Mouse (Mus musculus) myocyte (in vitro differentiated cells): ENCODE measurements around the gene Schip1. TPM values are rescaled to one million over a fixed set of nuclear protein-coding genes. Genes with fewer than 3 reads are reported as not detected.
A peak's percentile ranks its signal among the peaks of the same experiment; 100 is the strongest.

Experiments
- H3K27me3 ChIP-seq: one replicate; pipeline ENCODE4 v1.6.1; 2011; ENCODE audit not compliant: control insufficient read depth, insufficient read depth, insufficient read length
- H3K36me3 ChIP-seq: one replicate; pipeline ENCODE4 v1.6.1; 2011; ENCODE audit not compliant: control insufficient read depth, insufficient read depth
- H3K4me2 ChIP-seq: one replicate; pipeline ENCODE4 v1.6.1; 2011; ENCODE audit warnings: low read depth, control low read depth
- H3K4me3 ChIP-seq: one replicate; pipeline ENCODE4 v1.5.1; 2011; ENCODE audit warnings: mild to moderate bottlenecking, control low read depth, moderate library complexity
- H3K79me2 ChIP-seq: one replicate; pipeline ENCODE4 v1.6.1; 2011; ENCODE audit not compliant: control insufficient read depth, insufficient read depth
- H3ac ChIP-seq: one replicate; pipeline ENCODE4 v1.6.1; 2011; ENCODE audit not compliant: control insufficient read depth, insufficient read length
- CEBPB ChIP-seq: IDR thresholded peaks from 2 replicates; pipeline ENCODE4 v1.6.1; 2011; ENCODE audit warnings: mild to moderate bottlenecking, moderate library complexity; ENCODE audit not compliant: poor library complexity, insufficient read depth, severe bottlenecking
- E2F4 ChIP-seq: IDR thresholded peaks from one replicate; pipeline ENCODE4 v1.6.1; 2011; ENCODE audit warnings: mild to moderate bottlenecking, control low read depth, moderate library complexity; ENCODE audit not compliant: insufficient read depth
- MAX ChIP-seq: IDR thresholded peaks from one replicate; pipeline ENCODE4 v1.6.1; 2011; ENCODE audit warnings: low read depth, mild to moderate bottlenecking, control low read depth
- MYOD1 ChIP-seq, 3 experiments: IDR thresholded peaks; one replicate each; pipeline ENCODE4 v1.6.1; 2011; ENCODE audit warnings: control low read depth in 2 of 3, low read depth in 2 of 3, mild to moderate bottlenecking in 2 of 3, moderate library complexity in 1 of 3; ENCODE audit not compliant: insufficient read length in 2 of 3, control insufficient read depth in 1 of 3
- MYOG ChIP-seq, 3 experiments: IDR thresholded peaks; one replicate each; pipeline ENCODE4 v1.6.1; 2011; ENCODE audit warnings: control low read depth in 2 of 3, low read depth in 2 of 3, mild to moderate bottlenecking in 2 of 3; ENCODE audit not compliant: insufficient read length in 2 of 3, control insufficient read depth in 1 of 3, insufficient read depth in 1 of 3
- POLR2A ChIP-seq: IDR thresholded peaks from one replicate; pipeline ENCODE4 v1.6.1; 2011; ENCODE audit warnings: low read depth, mild to moderate bottlenecking, control low read depth, moderate library complexity; ENCODE audit not compliant: insufficient read length
- POLR2AphosphoS2 ChIP-seq: IDR thresholded peaks from one replicate; pipeline ENCODE4 v1.6.1; 2011; ENCODE audit warnings: low read depth, control low read depth; ENCODE audit not compliant: insufficient read length
- REST ChIP-seq: IDR thresholded peaks from one replicate; pipeline ENCODE4 v1.6.1; 2011; ENCODE audit warnings: mild to moderate bottlenecking, control low read depth, moderate library complexity; ENCODE audit not compliant: insufficient read depth, insufficient read length
- SRF ChIP-seq: IDR thresholded peaks from one replicate; pipeline ENCODE4 v1.6.1; 2011; ENCODE audit warnings: low read depth; ENCODE audit not compliant: control insufficient read depth, insufficient read length
- TCF12 ChIP-seq: IDR thresholded peaks from one replicate; pipeline ENCODE4 v1.6.1; 2011; ENCODE audit warnings: mild to moderate bottlenecking, control low read depth; ENCODE audit not compliant: poor library complexity, insufficient read depth, severe bottlenecking
- TCF3 ChIP-seq: IDR thresholded peaks from one replicate; pipeline ENCODE4 v1.6.1; 2011; ENCODE audit warnings: low read depth, control low read depth; ENCODE audit not compliant: insufficient read length
- USF1 ChIP-seq: IDR thresholded peaks from one replicate; pipeline ENCODE4 v1.6.1; 2011; ENCODE audit warnings: low read depth, mild to moderate bottlenecking, control low read depth, moderate library complexity
- polyA plus RNA-seq: library from polyadenylated mRNA; unstranded; fragments of >200 nt; fragmentation: generic; extraction: Trizol; gene quantifications from one replicate; pipeline ENCODE4 v1.2.1, GENCODE M21; 2012; ENCODE audit warnings: missing spikeins

Schip1 gene
- polyA plus RNA-seq, 1 experiment: 23.3 TPM

DNA sequence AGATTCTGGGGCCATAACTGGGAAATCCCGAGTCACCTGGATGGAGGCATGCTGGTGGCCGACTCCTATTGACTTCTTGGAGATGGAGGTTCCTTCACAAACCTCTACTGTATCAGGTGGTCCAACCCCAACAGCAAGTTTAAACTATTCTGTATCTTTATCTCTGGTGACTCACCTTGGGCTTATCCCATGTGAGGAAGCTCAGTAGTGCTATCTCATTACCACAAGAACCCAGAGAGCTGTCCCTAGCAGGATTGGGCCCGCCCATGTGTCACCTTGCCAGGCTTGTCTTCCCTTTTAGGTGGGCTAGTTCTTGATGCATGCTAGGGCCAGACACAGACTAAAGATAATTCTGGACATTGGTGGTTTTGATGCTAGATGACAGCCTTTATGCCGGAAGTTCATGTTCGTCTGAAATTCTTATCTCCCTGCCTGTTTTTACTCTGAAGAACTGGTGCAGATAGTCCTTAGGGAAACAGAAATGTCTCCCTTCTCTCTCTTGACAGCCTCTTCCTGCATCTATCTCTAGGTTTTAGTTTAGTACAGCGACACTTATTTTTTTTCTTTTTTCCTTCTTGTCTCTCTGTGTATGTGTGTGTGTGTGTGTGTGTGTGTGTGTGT lies 435.0 kb downstream of the Schip1 start:
- Histone ChIP-seq H3K36me3 (peaks cover 9% of the 10 kb centered on the region), H3K4me2 (no peak overlapping the region), H3K79me2 (peaks cover 89% of the 10 kb centered on the region), H3K4me3 (no peak overlapping the region), H3ac (no peak overlapping the region), H3K27me3 (no peaks in the 10 kb centered on the region)
- TF ChIP-seq E2F4: no peak
- no peak for TF ChIP-seq CEBPB

DNA sequence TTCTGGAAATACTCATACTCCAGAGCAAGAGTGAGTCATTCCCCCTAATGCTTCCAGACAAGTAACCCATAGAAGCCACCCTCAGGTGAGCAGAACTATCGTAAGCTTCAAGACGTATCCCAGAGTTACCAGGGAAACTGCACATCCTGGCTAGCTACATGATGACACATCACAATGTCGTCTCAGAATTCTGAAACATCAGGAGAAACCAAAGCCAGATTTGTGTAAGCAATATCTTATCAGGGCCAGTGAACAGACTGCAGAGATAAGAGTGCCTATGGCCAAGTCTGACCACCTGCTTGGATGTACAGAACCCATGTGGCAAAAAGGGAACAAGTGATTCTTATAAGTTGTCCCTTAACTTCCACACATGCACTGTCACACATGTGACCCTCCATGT lies 440.2 kb downstream of the Schip1 start:
- no peak for TF ChIP-seq MAX
- TF ChIP-seq TCF3: no peak
- no peak for TF ChIP-seq USF1
- TF ChIP-seq SRF: no peak
- TF ChIP-seq E2F4: no peak
- no peak for TF ChIP-seq REST
- no peak for TF ChIP-seq TCF12
- no peak for TF ChIP-seq POLR2AphosphoS2
- no peak for TF ChIP-seq CEBPB
- peaks cover 76% of the 10 kb centered on the region for H3K79me2 ChIP-seq

DNA sequence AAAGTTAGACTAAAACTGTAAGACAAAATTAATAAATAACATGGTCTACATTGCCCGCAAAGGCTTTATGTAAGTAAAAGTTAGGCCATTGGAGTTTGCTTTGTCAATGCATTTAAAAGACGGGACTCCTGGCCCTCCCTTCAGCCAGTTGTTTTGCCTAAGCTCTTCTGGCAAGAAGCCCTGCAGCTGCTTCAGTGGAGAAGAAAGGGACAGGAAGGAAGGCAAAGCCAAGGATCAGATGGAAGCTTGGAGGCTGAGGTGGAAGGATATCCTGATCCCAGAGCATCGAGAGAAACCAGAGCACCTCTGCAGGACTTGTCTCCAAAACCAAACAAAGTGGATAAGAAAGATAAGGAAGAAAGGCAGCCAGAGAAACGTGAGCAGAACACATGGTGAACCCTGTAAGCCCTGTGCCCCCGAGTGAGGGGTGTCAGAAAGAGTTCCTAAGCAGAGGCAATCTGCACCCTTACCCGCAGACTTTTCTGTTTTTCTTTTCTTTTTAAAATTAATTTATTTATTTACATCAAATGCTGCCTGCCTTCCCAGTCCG lies 442.2 kb downstream of the Schip1 start:
- H3K4me3 ChIP-seq: no peak overlapping the region
- TF ChIP-seq MYOD1 (IDR thresholded peaks at IDR 0.05; ENCODE audit: control insufficient read depth in 1 of 3, insufficient read length in 2 of 3, low read depth in 2 of 3): peak; percentile 47 to 82 (median 80)
- no peak for TF ChIP-seq E2F4
- no peak for TF ChIP-seq CEBPB
- TF ChIP-seq MYOG (IDR thresholded peaks at IDR 0.05; ENCODE audit: control insufficient read depth in 1 of 3, insufficient read depth in 1 of 3, insufficient read length in 2 of 3, low read depth in 2 of 3): peak in 2 of 3 experiments; percentile 70 to 71
- TF ChIP-seq TCF12: peak; percentile 49
- peak overlapping the region; percentile 75 for H3K4me2 ChIP-seq

More for the DNA sequence above, 440.2 kb downstream of the Schip1 start:
- Histone ChIP-seq H3K4me3 (no peak overlapping the region), H3K4me2 (no peak overlapping the region), H3ac (no peak overlapping the region), H3K27me3 (no peaks in the 10 kb centered on the region), H3K36me3 (peaks cover 5% of the 10 kb centered on the region)

DNA sequence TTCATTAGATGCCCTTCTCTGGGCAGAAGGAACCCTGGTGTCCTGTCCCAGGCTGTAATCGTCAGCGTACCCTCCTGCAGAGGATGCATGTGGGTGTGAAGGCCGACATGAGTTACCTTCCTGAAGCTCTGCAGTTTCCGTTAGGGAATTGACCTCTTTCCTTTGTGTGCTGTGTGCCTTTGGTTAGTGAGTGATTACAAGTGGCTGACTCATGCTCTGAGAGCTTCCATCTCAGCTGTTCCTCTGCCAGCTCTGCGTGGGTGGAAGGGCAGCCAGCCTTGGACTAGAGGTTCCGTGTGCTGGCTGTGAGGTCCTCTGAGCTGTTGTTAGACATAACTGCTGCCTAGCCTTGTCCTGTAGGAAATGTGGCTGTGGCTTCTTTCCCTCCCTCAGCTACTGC lies 444.0 kb downstream of the Schip1 start:
- TF ChIP-seq MAX (peak; percentile 36), SRF (no peak), CEBPB (peak; percentile 64), POLR2A (peak; percentile 41), MYOG (IDR thresholded peaks at IDR 0.05; ENCODE audit: control insufficient read depth in 1 of 3, insufficient read depth in 1 of 3, insufficient read length in 2 of 3, low read depth in 2 of 3) (peak; percentile 87 to 96 (median 88)), E2F4 (no peak), USF1 (no peak), TCF3 (peak; percentile 47), POLR2AphosphoS2 (no peak), MYOD1 (IDR thresholded peaks at IDR 0.05; ENCODE audit: control insufficient read depth in 1 of 3, insufficient read length in 2 of 3, low read depth in 2 of 3) (peak in 2 of 3 experiments; percentile 95 to 96), TCF12 (peak; percentile 65), REST (no peak)
- H3K4me3 ChIP-seq: no peak overlapping the region
- peaks cover 79% of the 10 kb centered on the region for H3K79me2 ChIP-seq
- no peak overlapping the region for H3ac ChIP-seq
- no peaks in the 10 kb centered on the region for H3K27me3 ChIP-seq
- peak overlapping the region; percentile 75 for H3K4me2 ChIP-seq
- H3K36me3 ChIP-seq: no peaks in the 10 kb centered on the region

More for the DNA sequence above, 442.2 kb downstream of the Schip1 start:
- peaks cover 76% of the 10 kb centered on the region for H3K79me2 ChIP-seq
- no peak overlapping the region for H3ac ChIP-seq
- H3K27me3 ChIP-seq: no peaks in the 10 kb centered on the region
- H3K36me3 ChIP-seq: peaks cover 5% of the 10 kb centered on the region

DNA sequence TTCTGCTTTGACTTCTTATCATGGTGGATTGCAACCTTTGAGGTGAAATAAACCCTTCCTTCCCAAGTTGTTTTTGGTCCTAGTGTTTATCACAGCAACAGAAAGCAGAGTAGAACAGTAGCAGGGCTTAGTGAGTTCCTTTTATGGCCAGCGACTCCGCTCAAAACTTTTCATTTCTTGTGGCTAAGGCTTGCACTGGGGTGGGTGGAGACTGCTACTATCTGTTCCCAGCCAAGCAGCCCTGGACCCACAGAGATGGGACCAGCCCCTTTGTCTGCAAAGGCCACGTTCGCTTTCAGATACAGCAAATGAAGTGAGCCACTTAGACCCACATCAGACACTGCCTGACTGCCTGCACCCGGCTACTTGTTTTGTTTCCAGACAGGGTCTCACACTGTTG lies 446.3 kb downstream of the Schip1 start:
- no peak overlapping the region for H3K4me2 ChIP-seq
- TF ChIP-seq MYOD1 (IDR thresholded peaks at IDR 0.05; ENCODE audit: control insufficient read depth in 1 of 3, insufficient read length in 2 of 3, low read depth in 2 of 3) (no peak), TCF12 (no peak), TCF3 (no peak), MAX (no peak), REST (no peak), E2F4 (no peak), MYOG (IDR thresholded peaks at IDR 0.05; ENCODE audit: control insufficient read depth in 1 of 3, insufficient read depth in 1 of 3, insufficient read length in 2 of 3, low read depth in 2 of 3) (no peak), SRF (no peak), POLR2A (no peak)
- H3K27me3 ChIP-seq: no peaks in the 10 kb centered on the region
- H3K79me2 ChIP-seq: peaks cover 75% of the 10 kb centered on the region
- H3K36me3 ChIP-seq: no peaks in the 10 kb centered on the region
- H3ac ChIP-seq: no peak overlapping the region
- H3K4me3 ChIP-seq: no peak overlapping the region
